ENCODE assay signal across 8 mouse cellular contexts in genomic region chr11:7213161-7213500, GRCm38 (mm10). TPM values are rescaled to one million over a fixed set of nuclear protein-coding genes. Genes with fewer than 3 reads are reported as not detected.
A peak's percentile ranks its signal among the peaks of the same experiment; 100 is the strongest.
DNase-seq lines count a peak whose midpoint lies in the region; ATAC-seq and TF ChIP-seq lines count a peak whose summit lies in the region.

No protein-coding gene starts in this region.

- H3K36me3 ChIP-seq in heart, embryonic 11.5 days (ENCODE audit: control insufficient read depth, insufficient read depth, low read length), result no peaks in the 10 kb centered on the region
- no peaks in the 10 kb centered on the region for H3K36me3 ChIP-seq in testis, adult 2 months (ENCODE audit: control insufficient read depth, insufficient read depth, low read length)
- H3K36me3 ChIP-seq in liver, embryonic 12.5 days, result no peaks in the 10 kb centered on the region

- peak overlapping the region; percentile 54 for H3K9ac ChIP-seq in heart, embryonic 11.5 days (ENCODE audit: low read depth, low read length)
- no peak overlapping the region; the same call in 1 of the 2 replicates for H3K9ac ChIP-seq in liver, embryonic 12.5 days

- no peak for TF ChIP-seq POLR2A in testis, adult 2 months (IDR thresholded peaks at IDR 0.05; ENCODE audit: control insufficient read depth, low read depth, low read length)

- no peaks in the 10 kb centered on the region for H3K9me3 ChIP-seq in heart, embryonic 11.5 days (replicated peaks; ENCODE audit: control insufficient read depth, low read length)
- H3K9me3 ChIP-seq in liver, embryonic 12.5 days (replicated peaks), result no peaks in the 10 kb centered on the region

- 2% methylated on average over 19 of the region's 19 CpGs for WGBS in heart, embryonic 11.5 days (ENCODE audit: insufficient replicate concordance)
- WGBS in liver, embryonic 12.5 days (ENCODE audit: insufficient replicate concordance), result 5% methylated on average over 19 of the region's 19 CpGs

- no peak for ATAC-seq in heart, embryonic 11.5 days (replicated peaks; ENCODE audit: insufficient number of reproducible peaks, low FRiP score, low TSS enrichment)
- no peak for ATAC-seq in liver, embryonic 12.5 days

- peaks cover 30% of the 10 kb centered on the region for H3K27me3 ChIP-seq in heart, embryonic 11.5 days (ENCODE audit: control insufficient read depth, insufficient read depth, low read length)
- no peaks in the 10 kb centered on the region for H3K27me3 ChIP-seq in testis, adult 2 months (ENCODE audit: control insufficient read depth, insufficient read depth, low read length)
- H3K27me3 ChIP-seq in liver, embryonic 12.5 days (replicated peaks), result peaks cover 57% of the 10 kb centered on the region

- peak overlapping the region; percentile 65 for H3K4me3 ChIP-seq in heart, embryonic 11.5 days (ENCODE audit: low read depth, low read length)
- H3K4me3 ChIP-seq in testis, adult 2 months (ENCODE audit: control insufficient read depth, low read depth, low read length), result peak overlapping the region; percentile 82
- H3K4me3 ChIP-seq in liver, embryonic 12.5 days, result peak overlapping the region; percentile 52

- H3K27ac ChIP-seq in heart, embryonic 11.5 days (ENCODE audit: low read depth, low read length), result no peak overlapping the region
- H3K27ac ChIP-seq in testis, adult 2 months (ENCODE audit: control insufficient read depth, insufficient read depth, low read depth, low read length), result no peak overlapping the region
- no peak overlapping the region for H3K27ac ChIP-seq in liver, embryonic 12.5 days

- TF ChIP-seq CTCF in testis, adult 2 months (IDR thresholded peaks at IDR 0.05; ENCODE audit: control insufficient read depth, insufficient read depth, insufficient replicate concordance, low read depth, low read length), result no peak

- no peak for DNase-seq in heart, postnatal 10 days
- no peak for DNase-seq in testis, postnatal 14 days (ENCODE audit: low spot score)
- no peak for DNase-seq in MN1 (ENCODE audit: low spot score)
- no peak for DNase-seq in gastrocnemius, postnatal 10 days
- no peak for DNase-seq in spleen, postnatal 4 days (ENCODE audit: low spot score in 2 of 2)

- intact Hi-C loops in heart, postnatal 10 days (cut with DNase I), result loop anchor here (5.0 to 10.0 kb wide), 4 partner anchors 124 to 1312 kb away; no protein-coding TSS in a partner anchor

- peaks cover 7% of the 10 kb centered on the region for H3K4me1 ChIP-seq in heart, embryonic 11.5 days (ENCODE audit: control insufficient read depth, insufficient read depth, low read length)
- peaks cover 9% of the 10 kb centered on the region for H3K4me1 ChIP-seq in testis, adult 2 months (ENCODE audit: control insufficient read depth, insufficient read depth, low read length)
- 0 out of 2 replicates have a peak, but pooled peaks cover 6% of the 10 kb centered on the region for H3K4me1 ChIP-seq in liver, embryonic 12.5 days

- peak overlapping the region; percentile 96 for H3K4me2 ChIP-seq in heart, embryonic 11.5 days
- peak overlapping the region; percentile 68 for H3K4me2 ChIP-seq in liver, embryonic 12.5 days

RNA-seq across cellular contexts. Expression of gene Igfbp3, which starts 0.6 kb away (rescaled TPM):
- polyA plus RNA-seq in heart, embryonic 11.5 days (2014; fragmentation: Nextera tagmentation; extraction: Ambion mirVana), result 20.9 and 22.2 TPM in 2 replicates
- 10 to 100 TPM; 23.2 to 24.7 TPM for total RNA-seq in heart, postnatal 10 days (2021)
- polyA plus RNA-seq in testis, adult 2 months (2012; rRNA removed), result 1.8 and 2.2 TPM in 2 replicates
- polyA plus RNA-seq in liver, embryonic 12.5 days (2016; fragmentation: Nextera tagmentation; extraction: Ambion mirVana), result 42.6 and 43.2 TPM in 2 replicates
- total RNA-seq in gastrocnemius, postnatal 10 days (2021), result 10 to 100 TPM; 76.9 to 82.2 TPM

RNA-seq across cellular contexts. Expression of gene Igfbp1, which starts 15.5 kb away (rescaled TPM):
- 0.27 TPM in 1 of 2 replicates, not detected in the other for polyA plus RNA-seq in heart, embryonic 11.5 days (2014; fragmentation: Nextera tagmentation; extraction: Ambion mirVana)
- total RNA-seq in heart, postnatal 10 days (2021), result not detected
- polyA plus RNA-seq in testis, adult 2 months (2012; rRNA removed), result 0.06 TPM in 2 replicates
- polyA plus RNA-seq in liver, embryonic 12.5 days (2016; fragmentation: Nextera tagmentation; extraction: Ambion mirVana), result 39.5 and 41.4 TPM in 2 replicates
- total RNA-seq in gastrocnemius, postnatal 10 days (2021), result under 1 TPM in 1 of 2 experiments, not detected in 1; 0.68 TPM

RNA-seq across cellular contexts. Expression of gene Gm11985, which starts 24.8 kb away (rescaled TPM):
- not detected in 2 replicates for polyA plus RNA-seq in heart, embryonic 11.5 days (2014; fragmentation: Nextera tagmentation; extraction: Ambion mirVana)
- total RNA-seq in heart, postnatal 10 days (2021), result not detected
- 0.10 TPM in 1 of 2 replicates, not detected in the other for polyA plus RNA-seq in testis, adult 2 months (2012; rRNA removed)
- not detected in 2 replicates for polyA plus RNA-seq in liver, embryonic 12.5 days (2016; fragmentation: Nextera tagmentation; extraction: Ambion mirVana)
- not detected for total RNA-seq in gastrocnemius, postnatal 10 days (2021)

Comparison
In these comparisons a context has a peak if more than half of its experiments do, and no peak if none do; other contexts are left out.
1. RNA of gene Igfbp1, which starts 15.5 kb away (polyA plus RNA-seq): 39.5 to 41.4 TPM in liver, embryonic 12.5 days; 0.27 TPM in heart, embryonic 11.5 days and 0.06 TPM in testis, adult 2 months; every median in the first group is over 10 times any median in the second.
2. Peak in every context shown above with its lines, with median percentiles within 50 percentile points of each other: H3K4me3 ChIP-seq.